Mouse (Mus musculus) gastrocnemius, postnatal 14 days (tissue): ENCODE results near the gene Erf. TPM values are rescaled to one million over a fixed set of nuclear protein-coding genes. Genes with fewer than 3 reads are reported as not detected.
A peak's percentile ranks its signal among the peaks of the same experiment; 100 is the strongest.

ENCODE experiments used
- DNase-seq: peaks from one replicate; pipeline ENCODE4 v3.0.0; 2021; ENCODE audit warnings: mixed read lengths
- intact Hi-C: fragments of 180-260 bp; cut with DNase I; formaldehyde crosslinking; loops from one replicate; pipeline ENCODE4 v1.15.1; 2025; ENCODE audit warnings: low total_unique reads
- total RNA-seq, 2 experiments: library from RNA; stranded (reverse); gene quantifications; 2 replicates each; pipeline ENCODE4 v1.2.3; 2021

Erf gene
- total RNA-seq, 2 experiments from 2014 or later, result 9.8 to 11.8 TPM

DNA sequence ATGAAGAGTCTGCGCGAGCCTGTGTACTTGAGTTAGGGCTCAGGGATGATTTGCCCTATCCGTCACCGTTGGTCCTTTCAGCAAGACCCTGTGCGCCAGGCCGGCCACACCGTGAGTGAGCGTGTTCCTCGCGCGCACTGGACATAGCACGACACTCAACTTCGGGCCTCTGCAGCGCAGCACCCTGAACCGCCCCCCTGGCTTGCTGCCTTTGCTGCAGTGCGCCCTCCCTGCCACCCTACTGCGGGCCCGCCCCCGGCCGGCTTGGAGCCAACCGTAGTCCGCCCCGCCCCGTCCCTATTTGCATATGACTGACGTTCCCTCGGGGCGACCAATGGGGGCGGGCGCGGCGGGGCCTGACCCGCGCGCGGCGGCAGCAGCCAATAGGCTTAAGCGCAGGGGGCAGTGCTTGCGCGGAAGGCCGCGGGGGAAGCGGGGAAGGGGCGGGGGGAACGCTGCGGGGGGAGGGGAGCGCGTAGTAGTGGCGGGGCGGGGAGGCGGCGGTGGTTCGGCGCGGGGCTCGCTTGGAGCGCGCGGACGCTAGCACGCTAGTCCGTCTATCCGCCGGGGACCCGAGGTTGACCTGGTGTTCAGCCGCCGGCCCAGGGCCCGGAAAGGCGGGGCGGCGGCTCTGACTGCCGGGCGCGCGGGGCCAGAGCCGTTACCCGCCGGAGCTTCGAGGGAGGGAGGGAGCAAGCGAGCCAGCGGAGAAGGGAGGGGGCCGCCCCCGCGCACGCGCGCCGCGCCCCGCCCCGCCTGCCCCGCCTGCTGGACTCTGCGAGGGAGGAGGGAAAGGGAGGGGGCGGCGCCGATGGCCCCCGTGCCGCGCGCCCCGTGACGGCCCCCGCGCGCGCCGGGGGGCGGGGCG lies 31.4 kb upstream of the Erf start:
- intact Hi-C loops, result no loop called here
- DNase-seq, result peak; percentile 99

DNA sequence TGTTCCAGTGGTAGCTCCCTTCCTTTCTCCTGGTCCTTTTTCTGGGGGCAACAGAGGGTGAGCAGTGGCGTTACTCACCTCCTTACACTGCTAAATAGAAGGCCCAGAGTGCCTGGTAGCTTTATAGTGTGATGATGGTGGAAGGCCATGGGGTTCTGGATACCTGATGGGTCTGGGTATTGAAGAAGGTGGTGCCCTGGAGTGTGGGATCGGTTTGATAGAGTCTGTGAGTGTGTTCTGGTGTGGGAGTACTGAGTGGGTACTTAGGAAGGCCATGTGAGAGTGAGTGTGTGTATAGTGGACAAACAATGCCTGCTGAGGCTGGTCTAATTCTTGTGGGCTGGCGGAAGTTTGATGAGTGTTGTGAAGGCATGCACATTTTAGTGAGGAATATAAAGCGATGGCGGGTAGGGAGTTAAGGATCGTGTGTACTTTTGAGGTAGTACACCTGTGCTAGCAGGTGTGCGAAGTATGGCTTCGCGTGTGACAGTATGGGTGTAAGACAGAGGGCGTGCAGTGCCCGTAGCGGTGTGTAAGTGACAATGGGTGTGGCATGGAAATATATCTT lies 30.7 kb upstream of the Erf start:
- DNase-seq, result no peak

DNA sequence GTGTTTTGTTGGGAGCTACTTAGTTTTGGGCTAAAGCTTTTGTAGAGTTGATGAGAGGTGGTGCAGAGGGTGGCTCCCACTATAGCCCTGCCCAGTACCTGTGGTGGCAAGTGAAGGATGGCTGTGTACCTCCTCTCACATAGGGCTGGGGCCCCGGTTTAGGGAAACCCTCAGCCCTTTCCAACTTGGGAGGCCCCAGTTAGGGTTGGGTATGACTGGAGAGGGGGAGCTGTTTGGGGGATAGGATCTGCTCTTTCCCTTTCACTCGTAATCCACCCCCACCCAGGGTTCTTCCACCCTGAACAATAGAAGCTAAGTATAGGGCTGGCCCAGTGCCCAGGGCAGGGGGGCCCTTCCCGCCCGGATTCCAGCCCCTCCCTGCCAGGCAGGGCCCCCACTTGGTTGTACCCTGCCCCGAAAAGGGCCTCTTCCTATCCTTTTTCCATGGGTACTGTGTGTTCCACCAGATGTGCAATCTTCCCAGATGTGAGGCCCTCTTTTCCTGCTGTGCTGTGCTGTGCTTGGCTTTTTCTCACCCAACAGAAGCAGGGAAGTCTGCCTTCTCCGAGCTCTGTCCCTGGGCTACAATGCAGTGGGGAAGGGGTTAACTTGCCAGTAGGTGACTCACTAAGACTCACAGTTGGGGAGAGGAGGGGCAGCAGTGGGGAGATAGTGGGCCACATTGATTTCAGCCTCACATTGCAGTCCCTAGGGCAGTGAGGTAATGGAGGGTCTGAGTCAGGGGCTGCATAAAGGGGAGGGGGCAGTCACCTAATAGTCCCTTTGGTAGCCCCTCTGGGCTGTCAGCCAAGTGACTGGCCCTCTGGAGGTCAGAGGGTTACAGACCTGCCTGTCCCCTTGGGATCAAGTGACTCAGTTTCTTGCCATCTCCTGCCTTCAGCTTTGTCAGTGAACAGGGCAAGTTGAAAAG lies 29.6 kb upstream of the Erf start:
- DNase-seq, result peak; percentile 61
- intact Hi-C loops, result loop anchor here (5.0 kb wide), 1 partner anchor 38 kb away; no protein-coding TSS in a partner anchor

More for the DNA sequence above, 30.7 kb upstream of the Erf start:
- intact Hi-C loops, result no loop called here

DNA sequence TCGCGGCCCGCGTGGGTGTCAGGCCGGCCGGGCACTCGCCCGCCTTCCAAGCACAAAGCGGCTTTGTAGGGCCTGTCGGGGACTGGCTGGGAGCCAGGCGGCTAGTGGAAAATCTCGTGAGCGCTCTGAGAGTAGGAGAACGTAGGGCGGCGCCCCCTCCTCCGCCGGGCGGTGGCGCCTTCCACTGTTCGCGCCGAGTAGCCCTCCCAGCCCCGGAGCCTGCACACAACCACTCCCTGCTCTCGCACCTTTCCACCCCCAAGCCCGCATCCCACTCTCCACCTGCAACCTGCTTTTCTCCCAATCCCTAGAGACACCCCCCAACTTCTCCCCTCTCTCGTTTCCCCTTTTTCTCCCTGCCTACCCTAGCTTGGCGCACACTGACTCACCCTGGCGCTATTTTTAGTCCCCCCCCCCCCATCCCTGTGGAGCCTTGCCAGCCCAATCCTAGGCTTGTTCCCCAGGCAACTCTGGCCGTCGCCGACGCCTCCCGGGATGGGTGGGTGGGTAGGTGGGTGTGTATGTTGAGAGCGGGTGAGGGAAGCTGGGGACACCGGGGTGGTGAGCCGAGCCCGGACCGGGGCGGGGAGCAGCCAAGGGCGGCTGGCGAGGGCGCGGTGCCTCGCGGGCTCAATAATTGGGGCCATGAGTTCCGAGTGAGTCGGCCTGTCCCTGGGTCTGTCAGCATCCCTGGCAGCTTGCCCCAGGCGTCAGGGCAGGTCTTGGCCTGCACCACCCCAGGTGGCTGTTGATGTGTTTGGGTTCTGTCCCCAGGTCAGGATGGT lies 28.7 kb upstream of the Erf start:
- intact Hi-C loops, result loop anchor here (5.0 kb wide), 1 partner anchor 37 kb away; no protein-coding TSS in a partner anchor
- peak; percentile 89 for DNase-seq

DNA sequence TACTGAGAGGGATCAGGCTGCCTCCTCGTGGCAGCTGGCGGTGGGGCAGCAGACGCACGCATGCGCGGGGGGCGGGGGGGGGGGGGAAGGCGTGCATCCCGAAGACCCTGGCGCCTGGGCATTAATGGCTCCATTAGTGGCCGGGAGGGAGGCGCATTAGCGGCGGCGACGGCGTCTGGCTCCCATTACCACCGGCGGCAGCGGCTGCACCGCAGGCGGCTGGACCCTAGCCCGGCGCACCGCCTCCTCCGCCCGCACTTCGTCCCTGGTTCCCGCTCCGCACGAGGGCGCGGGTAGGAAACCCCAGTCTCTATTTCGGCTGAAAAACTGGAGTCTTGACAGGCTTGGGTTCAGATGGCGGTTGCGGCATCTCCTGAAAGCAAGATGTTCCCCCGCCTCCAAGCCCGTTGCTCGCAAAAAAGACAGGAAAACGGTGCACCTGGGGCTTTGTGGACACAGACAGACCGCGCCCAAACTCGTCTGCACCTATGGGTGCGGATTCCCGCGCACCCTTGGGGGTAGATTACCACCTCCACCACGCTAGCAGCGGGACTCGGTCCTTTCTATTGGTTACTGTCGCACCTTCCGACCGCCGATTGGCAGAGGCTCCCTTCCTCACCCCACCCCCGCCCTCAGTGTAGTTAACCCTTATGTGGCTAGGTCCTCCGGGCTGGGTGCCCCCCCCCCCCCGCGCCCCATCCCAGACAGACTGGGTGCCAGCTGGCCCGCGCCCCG lies 27.9 kb upstream of the Erf start:
- peak; percentile 72 for DNase-seq
- intact Hi-C loops, result loop anchor here (5.0 kb wide), 1 partner anchor 36 kb away; no protein-coding TSS in a partner anchor

DNA sequence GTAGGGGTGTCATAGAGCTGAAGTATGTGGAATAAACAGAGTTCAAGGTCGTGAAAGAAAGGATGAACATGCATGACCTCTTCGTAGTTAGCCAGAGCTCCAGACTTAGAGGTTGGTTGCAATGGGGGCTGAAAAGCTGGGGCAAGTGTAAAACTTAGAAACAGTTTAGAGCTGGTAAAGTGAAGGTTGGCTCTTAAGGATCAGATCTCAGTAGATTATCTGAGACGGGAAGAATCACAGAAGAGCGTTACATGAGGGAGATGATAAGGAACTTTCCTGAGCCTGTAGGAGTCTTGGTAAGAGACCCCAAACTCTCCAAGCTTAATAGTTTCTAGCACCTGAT lies 27.4 kb upstream of the Erf start:
- no peak for DNase-seq
- intact Hi-C loops, result loop anchor here (5.0 kb wide), 1 partner anchor 36 kb away; no protein-coding TSS in a partner anchor

DNA sequence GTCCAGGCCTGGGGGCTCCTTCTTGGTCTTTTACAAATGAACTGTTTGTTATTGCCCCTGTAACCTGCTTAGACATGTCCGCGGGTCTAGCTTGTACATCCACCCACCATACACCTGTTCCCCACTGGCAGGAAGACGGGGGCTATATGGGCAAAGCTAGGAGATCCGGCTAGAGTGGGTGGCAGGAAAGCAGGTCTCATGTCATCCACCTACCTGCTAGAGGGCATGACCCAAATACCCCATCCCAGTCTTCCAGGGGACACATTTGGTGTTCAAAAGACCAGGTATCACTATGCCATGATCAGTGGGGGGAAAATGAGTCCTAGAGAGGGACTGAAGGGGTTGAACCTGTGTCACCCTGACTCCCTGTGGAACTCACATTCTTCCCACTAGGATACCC lies 26.8 kb upstream of the Erf start:
- DNase-seq, result no peak

DNA sequence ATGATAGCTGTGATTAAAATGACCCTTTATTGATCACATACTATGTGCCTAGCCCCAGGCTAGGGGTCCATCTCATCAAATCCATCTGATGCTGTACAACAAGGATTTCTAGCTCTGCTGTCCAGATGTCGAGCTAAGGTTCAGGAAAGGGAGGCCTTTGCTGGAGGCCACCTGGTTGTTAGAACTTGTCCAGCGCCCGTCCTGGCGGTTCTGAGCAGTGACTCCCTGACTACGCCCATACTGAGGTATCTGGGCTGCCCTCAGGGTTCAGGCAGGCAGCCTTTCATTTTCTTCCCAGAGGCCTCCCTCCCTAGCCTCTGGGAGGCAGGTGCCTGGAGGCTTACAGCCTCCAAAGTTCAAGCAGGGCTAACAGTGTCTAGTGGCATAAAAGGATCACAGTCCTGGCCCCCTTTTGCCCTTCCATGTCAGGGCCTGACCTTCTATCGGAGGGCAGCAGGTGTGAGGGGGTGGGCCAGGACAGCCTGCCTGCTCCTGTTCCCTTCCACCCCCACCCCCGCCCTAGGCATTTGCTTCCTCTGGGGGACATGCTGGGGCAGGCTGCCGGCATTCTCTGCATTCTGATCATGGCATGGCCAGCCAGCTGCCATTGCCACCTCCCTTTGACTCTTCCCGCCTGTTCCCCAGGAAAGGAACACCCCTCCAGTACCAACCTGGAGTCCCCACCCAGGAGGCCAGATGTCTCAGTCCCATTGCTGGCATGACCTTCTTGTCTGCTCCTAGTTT lies 25.2 kb upstream of the Erf start:
- DNase-seq, result no peak
- intact Hi-C loops, result loop anchor here (5.0 kb wide), 1 partner anchor 33 kb away; no protein-coding TSS in a partner anchor

More for the DNA sequence above, 26.8 kb upstream of the Erf start:
- intact Hi-C loops, result loop anchor here (5.0 kb wide), 1 partner anchor 35 kb away; no protein-coding TSS in a partner anchor

DNA sequence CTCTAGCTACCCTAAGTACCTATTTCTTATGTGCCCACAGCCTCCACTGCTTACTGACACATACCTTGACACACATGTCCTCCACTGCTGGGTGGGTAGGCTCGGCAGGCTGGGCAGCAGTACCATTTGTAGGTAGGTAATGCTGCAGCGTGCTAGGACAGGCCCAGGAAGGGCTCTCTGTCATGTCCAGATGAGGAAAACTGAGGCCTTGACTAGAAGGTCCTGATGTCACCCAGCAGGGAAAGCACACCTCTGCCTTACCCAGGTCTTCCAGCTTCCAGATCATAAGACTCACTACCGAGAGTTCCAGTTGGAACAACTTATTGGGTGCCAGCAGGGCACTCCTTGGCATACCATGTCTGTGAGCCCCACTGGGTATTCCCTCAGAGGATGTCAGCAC lies 24.4 kb upstream of the Erf start:
- DNase-seq, result no peak

DNA sequence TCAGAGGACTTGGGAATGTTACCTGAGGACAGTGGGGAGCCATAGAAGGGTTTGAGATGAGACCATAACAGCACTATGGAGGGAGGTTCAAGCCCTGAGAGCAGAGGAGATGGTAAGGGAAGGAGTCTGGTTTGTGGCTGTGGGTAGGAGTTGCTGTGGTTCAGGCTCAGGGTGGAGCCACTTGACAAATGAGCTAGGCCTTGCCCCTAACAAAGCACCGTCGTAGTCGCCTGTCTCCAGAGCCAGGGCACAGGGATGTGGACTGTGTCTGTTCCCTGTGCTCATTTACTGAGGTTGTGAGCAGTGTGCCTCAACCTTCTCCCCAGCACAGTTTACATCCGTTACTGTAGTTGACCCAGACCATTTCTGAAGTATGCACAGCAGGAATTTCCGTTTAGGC lies 24.0 kb upstream of the Erf start:
- intact Hi-C loops, result no loop called here
- no peak for DNase-seq

More for the DNA sequence above, 24.4 kb upstream of the Erf start:
- intact Hi-C loops, result loop anchor here (5.0 kb wide), 1 partner anchor 33 kb away; no protein-coding TSS in a partner anchor

DNA sequence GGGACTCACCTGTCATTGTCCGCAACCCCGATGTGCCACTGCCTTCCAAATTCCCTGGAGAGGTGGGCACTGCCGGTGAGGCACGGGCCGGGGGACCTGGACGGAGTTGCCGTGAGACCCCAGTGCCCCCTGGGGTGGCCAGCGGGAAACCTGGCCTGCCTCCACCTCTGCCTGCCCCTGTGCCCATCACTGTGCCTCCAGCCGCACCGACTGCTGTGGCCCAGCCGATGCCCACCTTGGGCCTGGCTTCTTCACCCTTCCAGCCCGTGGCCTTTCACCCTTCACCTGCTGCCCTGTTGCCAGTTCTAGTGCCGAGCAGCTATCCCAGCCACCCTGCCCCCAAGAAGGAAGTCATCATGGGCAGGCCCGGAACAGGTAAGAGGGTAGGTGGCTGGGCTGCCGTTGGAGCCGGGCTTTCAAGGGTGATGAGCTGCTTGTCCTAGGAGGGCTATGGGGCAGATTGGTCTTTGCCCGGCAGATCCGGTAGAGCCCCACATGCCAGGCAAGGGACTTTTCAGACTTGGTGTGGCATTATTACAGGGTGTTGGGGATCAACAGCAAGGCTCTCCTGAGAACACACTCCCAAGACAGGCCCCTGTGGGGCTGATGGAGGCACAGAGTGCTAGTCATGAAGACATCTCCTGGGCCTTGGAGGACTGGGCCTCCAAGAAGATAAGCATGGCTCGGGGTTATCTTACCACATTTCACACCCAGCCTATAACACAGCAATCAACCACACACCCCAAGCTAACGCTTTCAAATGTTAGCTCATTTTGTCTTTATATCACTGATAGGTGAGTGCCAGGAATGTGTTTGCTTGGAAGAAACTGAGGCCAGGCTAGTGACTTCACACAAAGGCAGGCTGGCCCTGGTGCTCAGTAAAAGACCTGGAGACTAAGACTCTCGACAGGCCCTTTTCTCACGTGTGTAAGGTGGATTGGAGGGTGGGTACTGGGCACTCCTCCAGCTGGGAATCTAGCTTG lies 23.0 kb upstream of the Erf start:
- DNase-seq, result no peak
- intact Hi-C loops, result no loop called here

DNA sequence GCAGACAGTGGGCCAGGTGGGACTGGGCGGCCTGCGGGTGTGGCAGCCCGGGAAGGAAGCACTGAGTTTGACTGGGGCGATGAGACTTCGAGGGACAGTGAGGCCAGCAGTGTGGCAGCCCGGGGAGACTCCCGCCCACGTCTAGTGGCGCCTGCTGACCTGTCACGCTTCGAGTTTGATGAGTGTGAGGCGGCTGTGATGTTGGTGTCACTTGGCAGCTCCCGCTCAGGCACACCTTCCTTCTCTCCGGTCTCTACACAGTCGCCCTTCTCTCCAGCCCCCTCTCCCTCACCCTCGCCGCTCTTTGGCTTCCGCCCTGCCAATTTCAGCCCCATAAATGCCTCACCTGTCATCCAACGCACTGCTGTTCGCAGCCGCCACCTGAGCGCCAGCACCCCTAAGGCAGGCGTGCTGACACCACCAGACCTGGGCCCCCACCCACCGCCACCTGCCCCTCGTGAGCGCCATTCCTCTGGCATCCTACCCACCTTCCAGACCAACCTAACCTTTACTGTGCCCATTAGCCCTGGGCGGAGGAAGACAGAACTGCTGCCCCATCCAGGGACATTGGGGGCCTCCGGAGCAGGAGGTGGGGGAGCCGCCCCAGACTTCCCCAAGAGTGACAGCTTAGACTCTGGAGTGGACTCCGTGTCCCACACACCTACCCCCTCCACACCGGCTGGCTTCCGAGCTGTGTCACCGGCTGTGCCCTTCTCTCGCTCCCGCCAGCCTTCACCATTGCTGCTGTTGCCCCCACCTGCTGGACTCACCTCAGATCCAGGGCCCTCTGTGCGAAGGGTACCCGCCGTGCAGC lies 22.1 kb upstream of the Erf start:
- intact Hi-C loops, result no loop called here
- DNase-seq, result no peak

DNA sequence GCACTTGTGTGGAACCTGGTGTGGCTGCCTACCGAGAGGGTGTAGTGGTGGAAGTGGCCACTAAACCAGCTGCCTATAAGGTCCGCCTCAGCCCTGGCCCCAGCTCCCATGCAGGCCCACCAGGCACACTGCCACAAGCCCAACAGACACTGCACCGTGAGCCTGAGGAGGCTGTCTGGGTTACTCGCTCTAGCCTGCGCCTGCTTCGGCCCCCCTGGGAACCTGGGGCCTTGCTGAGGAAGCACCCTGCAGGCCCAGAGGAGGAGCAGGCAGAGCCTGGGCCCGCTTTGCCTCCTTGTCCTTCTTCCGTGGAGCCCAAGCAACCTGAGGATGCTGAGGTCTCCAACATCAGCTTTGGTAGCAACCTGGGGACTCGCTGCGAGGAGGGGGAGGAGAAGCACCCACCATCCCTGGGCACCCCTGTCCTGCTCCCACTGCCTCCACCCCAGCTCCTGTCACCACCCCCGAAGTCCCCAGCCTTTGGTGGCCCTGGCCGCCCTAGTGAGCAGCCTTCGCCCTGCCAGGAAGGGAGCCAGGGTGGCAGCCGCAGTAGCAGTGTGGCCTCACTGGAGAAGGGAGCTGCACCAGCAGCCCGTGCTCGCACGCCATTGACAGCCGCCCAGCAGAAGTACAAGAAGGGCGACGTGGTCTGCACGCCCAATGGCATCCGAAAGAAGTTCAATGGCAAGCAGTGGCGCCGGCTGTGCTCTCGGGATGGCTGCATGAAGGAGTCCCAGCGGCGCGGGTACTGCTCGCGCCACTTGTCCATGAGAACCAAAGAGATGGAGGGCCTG lies 21.3 kb upstream of the Erf start:
- intact Hi-C loops, result no loop called here
- no peak for DNase-seq

DNA sequence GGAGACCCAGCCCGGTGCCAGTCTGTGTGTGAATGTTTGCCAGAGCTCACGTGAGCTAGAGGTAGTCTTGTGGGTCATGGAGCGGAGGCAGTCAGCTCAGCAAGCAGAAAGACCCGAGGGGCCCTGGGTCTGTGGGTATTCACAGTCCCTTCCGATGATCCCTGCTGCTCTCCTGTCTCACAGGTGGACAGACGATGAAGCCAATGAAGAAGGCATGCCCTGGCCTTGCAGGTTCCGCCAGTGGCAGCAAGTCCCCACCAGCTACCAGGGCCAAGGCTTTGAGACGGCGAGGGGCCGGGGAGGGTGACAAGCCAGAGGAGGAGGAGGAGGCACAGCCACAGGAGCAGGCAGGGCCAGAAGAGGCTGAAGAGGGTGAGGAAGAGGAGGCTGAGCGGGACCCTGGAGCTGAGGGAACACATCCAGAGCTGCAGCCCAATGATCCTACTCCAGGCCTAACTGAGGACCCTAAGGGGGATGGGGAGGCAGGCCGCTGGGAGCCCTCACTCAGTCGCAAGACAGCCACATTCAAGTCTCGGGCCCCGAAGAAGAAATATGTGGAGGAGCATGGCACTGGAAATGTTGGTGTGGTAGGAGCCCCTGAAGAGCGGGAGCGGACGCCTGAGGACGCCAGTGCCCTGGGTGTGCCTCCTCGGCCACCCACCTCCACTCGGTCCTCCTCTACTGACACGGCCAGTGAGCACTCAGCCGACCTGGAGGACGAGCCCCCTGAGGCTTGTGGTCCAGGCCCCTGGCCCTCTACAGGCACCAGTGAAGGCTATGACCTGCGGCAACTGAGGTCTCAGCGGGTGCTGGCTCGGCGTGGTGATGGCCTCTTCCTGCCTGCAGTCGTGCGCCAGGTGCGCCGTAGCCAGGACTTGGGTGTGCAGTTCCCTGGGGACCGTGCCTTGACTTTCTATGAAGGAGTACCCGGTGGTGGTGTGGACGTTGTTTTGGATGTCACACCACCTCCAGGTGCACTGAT lies 20.4 kb upstream of the Erf start:
- intact Hi-C loops, result no loop called here
- no peak for DNase-seq
